Mouse (Mus musculus) limb, embryonic 14.5 days (tissue): Measurements from ENCODE around the gene Gm14525. TPM values are rescaled to one million over a fixed set of nuclear protein-coding genes. Genes with fewer than 3 reads are reported as not detected.
"Not testable (repeated sequence)": the region's sequence is repeated elsewhere in the genome, so short reads cannot be mapped to it uniquely, and the experiment has no call there.

Source experiments
- ATAC-seq: fragments of 200-750 bp; cut with Nextera tagmentation; 2 replicates; pipeline ENCODE4 v1.8.0; 2017; ENCODE audit warnings: low read depth, moderate number of reproducible peaks, moderate TSS enrichment; ENCODE audit not compliant: low FRiP score
- DNase-seq: peaks from one replicate; pipeline ENCODE4 v3.0.0-alpha.2; 2015; ENCODE audit warnings: low spot score
- H3K27ac ChIP-seq: fragments of 300-500 bp; sonication (generic); replicated peaks from 2 replicates; pipeline ENCODE4 v1.5.1; 2014; ENCODE audit warnings: low read depth, mild to moderate bottlenecking, low read length, moderate library complexity, mixed read lengths
- H3K27me3 ChIP-seq: fragments of 300-500 bp; sonication (generic); 2 replicates; pipeline ENCODE4 v1.6.1; 2014; ENCODE audit warnings: low read length, mixed read lengths; ENCODE audit not compliant: control insufficient read depth, insufficient read depth
- H3K36me3 ChIP-seq: fragments of 300-500 bp; sonication (generic); 2 replicates; pipeline ENCODE4 v1.6.1; 2014; ENCODE audit warnings: mild to moderate bottlenecking, low read length, moderate library complexity, mixed read lengths; ENCODE audit not compliant: control insufficient read depth, insufficient read depth
- H3K4me1 ChIP-seq: fragments of 300-500 bp; sonication (generic); 2 replicates; pipeline ENCODE4 v1.6.1; 2014; ENCODE audit warnings: antibody characterized with exemption, low read length, mixed read lengths; ENCODE audit not compliant: control insufficient read depth, insufficient read depth
- H3K4me2 ChIP-seq: fragments of 300-500 bp; sonication (generic); replicated peaks from 2 replicates; pipeline ENCODE4 v1.6.1; 2014; ENCODE audit warnings: low read depth, mild to moderate bottlenecking, low read length, moderate library complexity; ENCODE audit not compliant: severe bottlenecking
- H3K4me3 ChIP-seq: fragments of 300-500 bp; sonication (generic); replicated peaks from 2 replicates; pipeline ENCODE4 v1.5.1; 2014; ENCODE audit warnings: low read length
- H3K9ac ChIP-seq: fragments of 300-500 bp; sonication (generic); 2 replicates; pipeline ENCODE4 v1.6.1; 2014; ENCODE audit warnings: mild to moderate bottlenecking, low read depth, low read length, moderate library complexity; ENCODE audit not compliant: severe bottlenecking
- H3K9me3 ChIP-seq: fragments of 300-500 bp; sonication (generic); 2 replicates; pipeline ENCODE4 v1.6.1; 2016; ENCODE audit warnings: low read length; ENCODE audit not compliant: control insufficient read depth
- WGBS: fragments of 180-500 bp; shearing (Covaris S2); extraction: QIAGEN DNeasy Blood & Tissue Kit; methylation state at CpG from one replicate; pipeline ENCODE4 v1.1.7; 2014; 5-methylcytosine and 5-hydroxymethylcytosine counted together
- polyA plus RNA-seq, 2 experiments: library from polyadenylated mRNA; depleted of rRNA in 1 of 2; stranded (reverse) in 1 of 2; unstranded in 1 of 2; fragments of >200 nt; fragmentation: Nextera tagmentation in 1 of 2; extraction: Ambion mirVana in 1 of 2; gene quantifications; 2 replicates each; pipeline versions ENCODE4 v1.2.1 to v1.2.3; 2012 to 2014

The Gm14525 gene
- polyA plus RNA-seq (2012; rRNA removed) = not detected in 2 replicates
- not detected in 2 replicates for polyA plus RNA-seq (2014; fragmentation: Nextera tagmentation; extraction: Ambion mirVana)

GRCm38 (mm10) chrX:26702538-26702937, at the start of gene Gm14525:
Gene Gm14525 (minus strand): TSS chrX:26702638.
- not testable (repeated sequence) for ATAC-seq, H3K4me1 ChIP-seq

More at GRCm38 (mm10) chrX:26702538-26702937, at the start of gene Gm14525:
- not testable (repeated sequence) for H3K27ac ChIP-seq, H3K36me3 ChIP-seq, H3K4me2 ChIP-seq, H3K9me3 ChIP-seq, DNase-seq, H3K27me3 ChIP-seq, H3K4me3 ChIP-seq, H3K9ac ChIP-seq
- 87% methylated on average over 3 of the region's 5 CpGs for WGBS

Other genes starting within 250 kb of the Gm14525 start
- gene Slx, start 157.1 kb downstream of the Gm14525 start, polyA plus RNA-seq (2012; rRNA removed) = not detected in 2 replicates
- gene Slx, start 157.1 kb downstream of the Gm14525 start, polyA plus RNA-seq (2014; fragmentation: Nextera tagmentation; extraction: Ambion mirVana) = not detected in 2 replicates
- not detected in 2 replicates for gene Gm6121, start 233.1 kb upstream of the Gm14525 start, polyA plus RNA-seq (2012; rRNA removed)
- gene Gm6121, start 233.1 kb upstream of the Gm14525 start, polyA plus RNA-seq (2014; fragmentation: Nextera tagmentation; extraction: Ambion mirVana) = not detected in 2 replicates